Mouse (Mus musculus) midbrain, embryonic 12.5 days (tissue): ENCODE measurements around the gene Foxe3. TPM values are rescaled to one million over a fixed set of nuclear protein-coding genes. Genes with fewer than 3 reads are reported as not detected.
"Not testable (repeated sequence)": the region's sequence is repeated elsewhere in the genome, so short reads cannot be mapped to it uniquely, and the experiment has no call there.

Source experiments
- ATAC-seq: fragments of 200-750 bp; cut with Nextera tagmentation; 2 replicates; pipeline ENCODE4 v1.8.0; 2017; ENCODE audit warnings: low read depth, moderate TSS enrichment, moderate library complexity; ENCODE audit not compliant: low FRiP score
- H3K27ac ChIP-seq: fragments of 300-500 bp; sonication (generic); replicated peaks from 2 replicates; pipeline ENCODE4 v1.5.1; 2016; ENCODE audit warnings: mild to moderate bottlenecking
- H3K27me3 ChIP-seq: fragments of 300-500 bp; sonication (generic); 2 replicates; pipeline ENCODE4 v1.6.1; 2016; ENCODE audit warnings: mild to moderate bottlenecking
- H3K36me3 ChIP-seq: fragments of 300-500 bp; sonication (generic); 2 replicates; pipeline ENCODE4 v1.6.1; 2016
- H3K4me1 ChIP-seq: fragments of 300-500 bp; sonication (generic); 2 replicates; pipeline ENCODE4 v1.6.1; 2016
- H3K4me2 ChIP-seq: fragments of 300-500 bp; sonication (generic); replicated peaks from 2 replicates; pipeline ENCODE4 v1.6.1; 2016; ENCODE audit warnings: mild to moderate bottlenecking, moderate library complexity
- H3K4me3 ChIP-seq: fragments of 300-500 bp; sonication (generic); 2 replicates; pipeline ENCODE4 v1.5.1; 2016; ENCODE audit warnings: mild to moderate bottlenecking
- H3K9ac ChIP-seq: fragments of 300-500 bp; sonication (generic); replicated peaks from 2 replicates; pipeline ENCODE4 v1.6.1; 2016; ENCODE audit warnings: mild to moderate bottlenecking, moderate library complexity
- H3K9me3 ChIP-seq: fragments of 300-500 bp; sonication (generic); 2 replicates; pipeline ENCODE4 v1.6.1; 2016; ENCODE audit warnings: mild to moderate bottlenecking
- WGBS: fragments of 180-500 bp; shearing (Covaris S2); methylation state at CpG from one replicate; pipeline ENCODE4 v1.1.7; 2016; 5-methylcytosine and 5-hydroxymethylcytosine counted together
- polyA plus RNA-seq: library from polyadenylated mRNA; unstranded; fragments of >200 nt; fragmentation: Nextera tagmentation; extraction: Ambion mirVana; gene quantifications from 2 replicates; pipeline ENCODE4 v1.2.1, GENCODE M21; 2016

Foxe3 gene
- 0.42 and 0.46 TPM in 2 replicates for polyA plus RNA-seq

- Histone ChIP-seq H3K27ac (no peak within 1 kb of the TSS), H3K4me1 (peaks cover 17% of the 10 kb centered on the region), H3K27me3 (peaks cover 80% of the 10 kb centered on the region), H3K4me3 (peak within 1 kb of the TSS; percentile 46), H3K9ac (no peak within 1 kb of the TSS; the same call in 1 of the 2 replicates), H3K9me3 (no peaks in the 10 kb centered on the region), H3K4me2 (peak within 1 kb of the TSS; percentile 59), H3K36me3 (no peaks in the 10 kb centered on the region)
- ATAC-seq = no peak
- WGBS = under 1% methylated on average over 25 of the region's 25 CpGs
Measured at GRCm38 (mm10) chr4:114925917-114926312, at the start of gene Foxe3. Gene Foxe3, minus strand, starts transcription at chr4:114926013.

GRCm38 (mm10) chr4:114973229-114973740, 47.5 kb upstream of the Foxe3 start:
- Histone ChIP-seq H3K4me3 (no peak overlapping the region), H3K9me3 (no peaks in the 10 kb centered on the region), H3K9ac (no peak overlapping the region), H3K4me2 (no peak overlapping the region), H3K4me1 (no peaks in the 10 kb centered on the region), H3K27me3 (no peaks in the 10 kb centered on the region), H3K27ac (no peak overlapping the region), H3K36me3 (peaks cover 7% of the 10 kb centered on the region)
- 83% methylated on average over 1 of the region's 1 CpGs for WGBS
- no peak for ATAC-seq

GRCm38 (mm10) chr4:114970736-114971135, 44.9 kb upstream of the Foxe3 start:
- H3K9ac ChIP-seq = no peak overlapping the region
- no peak overlapping the region for H3K27ac ChIP-seq
- no peak overlapping the region for H3K4me3 ChIP-seq
- no peak for ATAC-seq
- H3K9me3 ChIP-seq = no peaks in the 10 kb centered on the region
- H3K4me1 ChIP-seq = no peaks in the 10 kb centered on the region
- H3K36me3 ChIP-seq = peaks cover 29% of the 10 kb centered on the region
- 98% methylated on average over 5 of the region's 5 CpGs for WGBS
- H3K27me3 ChIP-seq = no peaks in the 10 kb centered on the region
- H3K4me2 ChIP-seq = no peak overlapping the region

- H3K4me1 ChIP-seq, H3K4me2 ChIP-seq, H3K27me3 ChIP-seq, H3K9me3 ChIP-seq, H3K4me3 ChIP-seq, H3K27ac ChIP-seq, ATAC-seq, H3K9ac ChIP-seq: not testable (repeated sequence)
- H3K36me3 ChIP-seq = peaks cover 27% of the 10 kb centered on the region
- 93% methylated on average over 2 of the region's 2 CpGs for WGBS
Measured at GRCm38 (mm10) chr4:114960881-114961280, 35.1 kb upstream of the Foxe3 start.

DNA sequence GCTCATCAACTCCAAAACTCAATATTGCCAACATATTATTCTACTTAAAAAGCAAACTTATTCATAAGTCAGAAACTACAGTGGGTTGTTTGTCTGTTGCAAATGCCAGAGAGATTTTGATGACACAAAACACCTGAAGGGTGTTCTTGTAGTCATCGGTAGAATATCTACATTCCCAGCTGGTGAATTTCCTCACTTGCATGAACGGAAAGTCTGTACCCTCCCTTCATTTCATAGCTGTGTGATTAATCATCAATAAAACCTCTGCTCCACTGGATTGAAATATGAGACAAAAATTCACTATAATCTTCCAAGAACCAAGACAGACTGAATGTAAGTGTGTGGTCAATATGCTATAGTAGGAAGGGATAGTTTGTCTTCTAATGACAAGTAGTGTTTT, 33.7 kb upstream of the Foxe3 start:
- ATAC-seq = no peak
- Histone ChIP-seq H3K4me3 (no peak overlapping the region), H3K4me2 (no peak overlapping the region), H3K9ac (no peak overlapping the region), H3K9me3 (no peaks in the 10 kb centered on the region), H3K4me1 (no peaks in the 10 kb centered on the region), H3K27me3 (no peaks in the 10 kb centered on the region), H3K27ac (no peak overlapping the region), H3K36me3 (peaks cover 16% of the 10 kb centered on the region)
- 96% methylated on average over 2 of the region's 2 CpGs for WGBS

GRCm38 (mm10) chr4:114958786-114959185, 33.0 kb upstream of the Foxe3 start:
- peaks cover 12% of the 10 kb centered on the region for H3K36me3 ChIP-seq
- no peak overlapping the region for H3K9ac ChIP-seq
- no peak overlapping the region for H3K27ac ChIP-seq
- no peak overlapping the region for H3K4me3 ChIP-seq
- no peak for ATAC-seq
- no peak overlapping the region for H3K4me2 ChIP-seq
- H3K9me3 ChIP-seq = no peaks in the 10 kb centered on the region
- no peaks in the 10 kb centered on the region for H3K27me3 ChIP-seq
- WGBS = 94% methylated on average over 4 of the region's 4 CpGs
- H3K4me1 ChIP-seq = no peaks in the 10 kb centered on the region

DNA sequence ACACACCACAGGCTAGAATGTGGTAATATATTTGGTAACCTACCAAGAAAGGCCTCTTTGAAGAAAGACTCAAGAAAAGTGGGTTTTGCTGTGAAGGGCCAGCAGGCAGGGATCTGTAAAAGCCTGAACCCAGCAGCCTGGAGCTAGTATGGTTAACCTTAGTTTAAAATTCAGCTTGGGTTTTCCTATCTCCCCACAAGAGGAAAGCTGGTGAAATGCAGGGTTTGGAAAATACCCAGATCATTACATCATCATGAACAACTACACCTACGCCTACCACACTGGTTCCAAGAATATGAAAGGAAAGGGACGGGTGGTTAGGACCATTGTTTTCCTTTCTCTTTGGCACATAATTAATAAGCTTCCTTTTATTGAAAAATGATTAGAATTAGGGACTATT, 32.4 kb upstream of the Foxe3 start:
- ATAC-seq = no peak
- Histone ChIP-seq H3K9ac (no peak overlapping the region), H3K27ac (no peak overlapping the region), H3K9me3 (no peaks in the 10 kb centered on the region), H3K36me3 (peaks cover 11% of the 10 kb centered on the region), H3K27me3 (no peaks in the 10 kb centered on the region), H3K4me1 (no peaks in the 10 kb centered on the region), H3K4me2 (no peak overlapping the region), H3K4me3 (no peak overlapping the region)
- 93% methylated on average over 2 of the region's 2 CpGs for WGBS

- Histone ChIP-seq H3K27me3 (no peaks in the 10 kb centered on the region), H3K4me2 (no peak overlapping the region), H3K4me3 (no peak overlapping the region), H3K9me3 (no peaks in the 10 kb centered on the region), H3K36me3 (peaks cover 3% of the 10 kb centered on the region), H3K9ac (no peak overlapping the region), H3K27ac (no peak overlapping the region), H3K4me1 (no peaks in the 10 kb centered on the region)
- no peak for ATAC-seq
Measured at GRCm38 (mm10) chr4:114957403-114957802, 31.6 kb upstream of the Foxe3 start.

- peak; percentile 30; the same call in 1 of the 2 replicates for ATAC-seq
- Histone ChIP-seq H3K27ac (no peak overlapping the region), H3K36me3 (no peaks in the 10 kb centered on the region), H3K4me3 (no peak overlapping the region), H3K9ac (no peak overlapping the region), H3K4me1 (no peaks in the 10 kb centered on the region), H3K4me2 (no peak overlapping the region), H3K27me3 (no peaks in the 10 kb centered on the region), H3K9me3 (no peaks in the 10 kb centered on the region)
- WGBS = 95% methylated on average over 3 of the region's 3 CpGs
Measured at GRCm38 (mm10) chr4:114953172-114953571, 27.4 kb upstream of the Foxe3 start.

DNA sequence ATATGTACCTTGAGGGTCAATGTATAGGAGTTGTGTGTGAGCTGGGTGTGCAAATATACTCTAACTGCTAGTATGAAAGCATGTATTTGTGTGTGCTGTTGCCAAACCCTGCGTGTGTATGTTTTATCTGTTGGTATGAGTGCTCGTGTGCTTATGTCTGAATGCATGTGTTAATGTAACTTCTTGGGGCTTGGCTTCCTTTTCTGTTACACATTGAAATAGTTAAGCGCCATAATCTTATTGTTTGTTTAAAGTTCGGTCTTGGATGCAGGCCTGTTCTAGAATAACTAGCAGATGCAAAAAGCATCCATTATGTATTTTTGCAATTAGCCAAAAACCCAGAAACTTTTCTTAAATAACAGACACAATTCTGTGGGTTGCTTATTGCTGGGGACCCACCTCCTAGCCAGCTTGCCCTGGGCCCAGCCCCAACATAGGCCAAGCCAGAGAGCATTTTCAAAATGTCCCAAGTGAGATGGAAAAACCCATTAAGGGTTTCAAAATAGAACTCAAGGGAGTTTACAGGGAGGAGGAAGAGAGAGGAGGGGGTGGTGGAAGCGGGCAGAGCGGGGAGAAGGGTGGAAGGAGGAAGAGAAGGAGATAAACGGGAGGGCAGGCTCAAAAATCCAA, 22.2 kb upstream of the Foxe3 start:
- ATAC-seq = peak; percentile 12; the same call in 1 of the 2 replicates
- peaks cover 30% of the 10 kb centered on the region for H3K27me3 ChIP-seq
- H3K9ac ChIP-seq = no peak overlapping the region
- 0 out of 2 replicates have a peak, but pooled peaks cover 4% of the 10 kb centered on the region for H3K4me1 ChIP-seq
- H3K9me3 ChIP-seq = no peaks in the 10 kb centered on the region
- no peak overlapping the region for H3K4me3 ChIP-seq
- H3K36me3 ChIP-seq = no peaks in the 10 kb centered on the region
- H3K27ac ChIP-seq = no peak overlapping the region
- H3K4me2 ChIP-seq = no peak overlapping the region
- WGBS = 64% methylated on average over 7 of the region's 7 CpGs

GRCm38 (mm10) chr4:114947395-114947794, 21.6 kb upstream of the Foxe3 start:
- Histone ChIP-seq H3K27me3 (peaks cover 30% of the 10 kb centered on the region), H3K9me3 (no peaks in the 10 kb centered on the region), H3K36me3 (no peaks in the 10 kb centered on the region), H3K4me2 (no peak overlapping the region), H3K4me3 (no peak overlapping the region), H3K9ac (no peak overlapping the region), H3K27ac (no peak overlapping the region), H3K4me1 (0 out of 2 replicates have a peak, but pooled peaks cover 4% of the 10 kb centered on the region)
- peak; percentile 78 for ATAC-seq
- WGBS = 34% methylated on average over 6 of the region's 6 CpGs

GRCm38 (mm10) chr4:114946416-114946815, 20.6 kb upstream of the Foxe3 start:
- H3K9ac ChIP-seq = no peak overlapping the region
- no peaks in the 10 kb centered on the region for H3K9me3 ChIP-seq
- no peak for ATAC-seq
- H3K4me1 ChIP-seq = peaks cover 8% of the 10 kb centered on the region; the same call in 1 of the 2 replicates
- H3K27ac ChIP-seq = no peak overlapping the region
- no peak overlapping the region for H3K4me3 ChIP-seq
- 87% methylated on average over 4 of the region's 4 CpGs for WGBS
- H3K4me2 ChIP-seq = no peak overlapping the region
- no peaks in the 10 kb centered on the region for H3K36me3 ChIP-seq
- H3K27me3 ChIP-seq = peaks cover 30% of the 10 kb centered on the region
